Mouse (Mus musculus): ENCODE data around the gene Slc25a34.

The Slc25a34 gene

GRCm38 (mm10) chr4:141578833-141579232 lies 44.8 kb downstream of the Slc25a34 start:
- no peak for DNase-seq (ENCODE audit: low spot score)

DNA sequence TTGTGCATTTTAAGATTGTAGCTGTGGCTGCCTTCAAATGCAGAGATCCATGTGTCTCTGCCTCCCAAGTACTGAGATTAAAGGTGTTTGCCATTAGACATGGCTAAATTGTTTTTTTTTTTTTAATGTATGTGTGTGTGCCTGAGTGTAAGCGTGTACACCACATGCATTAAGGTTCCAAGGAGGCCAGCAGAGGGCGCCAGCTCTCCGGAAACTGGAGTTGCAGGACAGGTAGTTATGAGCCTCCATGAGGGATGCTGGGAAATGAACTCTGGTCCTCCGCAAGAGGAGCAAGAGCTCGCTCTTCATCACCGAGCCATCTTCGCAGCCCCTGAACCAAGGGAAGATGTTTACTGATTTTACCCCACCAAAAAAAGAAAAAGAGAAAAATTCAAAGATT lies 46.7 kb downstream of the Slc25a34 start:
- no peak for DNase-seq (ENCODE audit: low spot score)

- DNase-seq (ENCODE audit: low spot score) = no peak
Measured at GRCm38 (mm10) chr4:141576404-141576803, 47.2 kb downstream of the Slc25a34 start.

DNA sequence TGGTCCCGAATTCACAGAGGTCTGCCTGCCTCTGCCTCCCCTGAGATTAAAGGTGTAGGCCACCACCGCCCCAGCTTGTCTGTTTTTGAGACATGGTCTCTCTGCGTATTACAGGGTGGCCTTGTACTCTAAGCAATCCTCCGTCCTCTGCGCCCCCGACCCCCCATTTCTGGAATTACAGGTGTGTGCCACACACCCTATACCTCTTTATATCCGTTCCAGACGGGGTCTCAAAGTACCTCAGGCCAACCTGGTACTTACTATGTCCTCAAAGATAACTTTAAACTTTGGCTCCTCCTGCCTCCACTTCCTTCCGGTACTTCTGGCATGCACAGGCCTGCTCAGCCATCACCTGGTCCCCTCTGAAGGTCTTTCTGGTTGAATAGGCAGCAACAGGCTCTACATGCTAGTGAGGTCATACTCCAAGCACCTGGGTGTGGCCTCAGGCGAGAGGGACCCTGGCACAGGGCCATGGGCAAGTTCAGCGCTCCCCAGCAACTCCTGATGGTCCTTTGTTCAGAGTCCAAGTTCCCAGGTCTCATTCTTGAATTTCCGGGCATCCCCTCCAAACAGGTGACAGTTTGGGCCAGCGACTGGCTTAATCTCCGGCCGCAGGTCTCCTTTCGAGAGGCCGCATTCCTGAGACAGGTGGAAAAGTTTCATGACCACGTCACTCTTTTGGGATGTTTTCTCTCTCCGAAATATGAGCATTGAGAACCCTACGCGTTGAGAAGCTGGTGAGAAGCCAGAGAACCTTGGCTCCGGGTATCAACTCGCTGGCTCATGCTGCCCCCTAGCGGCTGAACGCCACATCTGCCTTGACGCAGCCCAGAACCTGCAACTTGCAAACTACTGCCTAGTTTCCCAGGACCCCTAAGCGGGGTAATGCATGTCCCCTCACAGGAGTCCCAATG lies 48.6 kb downstream of the Slc25a34 start:
- DNase-seq (ENCODE audit: low spot score) = peak; percentile 80

DNA sequence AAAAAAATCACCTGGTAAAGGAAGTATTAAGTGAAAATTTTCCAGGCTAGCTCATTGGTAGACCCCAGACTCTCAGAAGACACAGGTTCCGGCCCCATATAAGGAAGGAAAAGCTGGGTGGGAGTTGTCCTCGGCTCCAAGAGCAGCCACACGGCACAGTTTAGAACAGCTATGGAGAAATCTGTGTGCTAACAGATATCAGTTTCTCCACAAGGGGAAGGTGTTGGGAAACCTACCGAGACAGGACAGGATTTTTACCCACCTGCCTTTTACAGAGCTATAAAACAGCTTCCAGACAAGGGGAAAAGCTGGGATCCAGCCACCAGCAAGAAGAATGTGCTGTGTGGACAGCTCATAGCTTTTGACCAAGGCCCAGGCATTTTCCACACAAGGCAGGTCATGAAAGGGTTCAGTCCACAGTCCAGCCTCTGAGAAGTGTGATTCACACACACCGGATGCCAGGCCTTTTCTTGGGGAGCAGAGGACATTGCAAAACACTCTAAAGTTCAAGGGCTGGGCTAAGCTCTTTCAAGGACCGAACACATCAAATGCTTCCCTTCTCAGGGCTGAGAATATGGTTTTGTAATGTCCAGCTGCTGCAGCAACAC lies 50.2 kb downstream of the Slc25a34 start:
- no peak for DNase-seq (ENCODE audit: low spot score)

- no peak for DNase-seq (ENCODE audit: low spot score)
Measured at GRCm38 (mm10) chr4:141572668-141573358, 50.8 kb downstream of the Slc25a34 start.

DNA sequence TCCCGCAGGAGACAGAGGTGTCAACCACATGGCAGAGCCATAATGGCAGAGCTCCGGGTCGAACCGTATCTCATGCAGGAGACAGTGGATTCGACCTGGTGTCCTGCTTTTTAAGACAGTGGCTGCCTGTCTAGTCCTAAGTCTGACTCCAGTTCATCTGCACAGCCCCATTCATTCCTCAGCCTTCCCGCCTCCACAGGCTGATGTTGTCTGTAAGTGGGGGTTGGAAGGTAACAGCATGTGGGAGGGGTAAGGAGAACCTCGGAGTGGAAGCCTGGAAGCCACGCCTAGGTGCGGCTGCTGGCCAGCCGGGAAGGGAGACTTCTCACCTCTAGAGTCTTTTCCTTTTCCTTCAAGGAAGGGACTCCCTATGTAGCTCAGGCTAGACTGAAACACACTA lies 51.7 kb downstream of the Slc25a34 start:
- DNase-seq (ENCODE audit: low spot score) = no peak

DNA sequence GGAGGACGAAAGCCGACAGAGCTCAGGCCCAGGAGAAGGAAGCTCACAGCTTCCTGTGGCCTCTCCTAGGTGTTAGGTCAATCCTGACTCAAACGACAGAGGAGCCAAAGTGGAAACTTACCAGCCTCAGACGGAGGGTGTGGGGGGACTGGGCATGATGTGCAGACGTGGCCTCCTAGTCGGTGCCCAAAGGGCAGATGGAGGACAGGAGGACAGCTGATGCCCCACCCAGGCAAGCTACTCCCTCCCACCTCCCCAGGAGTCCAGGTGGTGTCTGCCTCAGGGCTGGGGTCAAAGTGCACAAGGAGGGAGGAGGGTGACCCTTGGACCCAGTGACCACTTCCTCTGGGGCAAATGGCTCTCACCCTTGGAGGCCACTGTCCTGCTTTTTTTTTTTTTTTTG lies 52.3 kb downstream of the Slc25a34 start:
- DNase-seq (ENCODE audit: low spot score) = no peak

- DNase-seq (ENCODE audit: low spot score) = no peak
Measured at GRCm38 (mm10) chr4:141570821-141571220, 52.8 kb downstream of the Slc25a34 start.

- no peak for DNase-seq (ENCODE audit: low spot score)
Measured at GRCm38 (mm10) chr4:141570004-141570403, 53.6 kb downstream of the Slc25a34 start.

GRCm38 (mm10) chr4:141568966-141569365 lies 54.7 kb downstream of the Slc25a34 start:
- no peak for DNase-seq (ENCODE audit: low spot score)

All from testis, postnatal 14 days (tissue).